Mouse (Mus musculus) kidney, embryonic 16.5 days (tissue): ENCODE data around the gene Mto1. TPM values are rescaled to one million over a fixed set of nuclear protein-coding genes. Genes with fewer than 3 reads are reported as not detected.

Experiments
- microRNA-seq: library from miRNA; unstranded; fragments of <30 nt; microRNA quantifications from one replicate; pipeline ENCODE4, GENCODE M21; 2016
- polyA plus RNA-seq: library from polyadenylated mRNA; unstranded; fragments of >200 nt; fragmentation: Nextera tagmentation; extraction: Ambion mirVana; gene quantifications from 2 replicates; pipeline ENCODE4 v1.2.1, GENCODE M21; 2015

Gene Mto1
- polyA plus RNA-seq, 1 experiment from 2014 or later: 27.9 TPM

Small RNA genes within 50 kb of the gene (microRNA-seq; reads per million reads assigned to microRNA genes)
- not detected for gene Gm26377

Other genes starting within 250 kb of the Mto1 start
- gene Gsta1, start 217.6 kb upstream of the Mto1 start, polyA plus RNA-seq: 2.8 TPM in 2 replicates
- gene Gm3776, start 191.1 kb upstream of the Mto1 start, polyA plus RNA-seq: 0.58 and 1.5 TPM in 2 replicates
- gene Gm10639, start 158.3 kb upstream of the Mto1 start, polyA plus RNA-seq: 30.2 and 34.9 TPM in 2 replicates
- not detected in 2 replicates for gene Omt2a, start 133.4 kb upstream of the Mto1 start, polyA plus RNA-seq
- not detected in 2 replicates for gene Omt2b, start 120.6 kb upstream of the Mto1 start, polyA plus RNA-seq
- 92.0 and 109 TPM in 2 replicates for gene Gsta2, start 92.4 kb upstream of the Mto1 start, polyA plus RNA-seq
- gene Dppa5a, start 80.0 kb upstream of the Mto1 start, polyA plus RNA-seq: 0.27 TPM in 1 of 2 replicates, not detected in the other
- gene Ooep, start 69.5 kb upstream of the Mto1 start, polyA plus RNA-seq: 1.6 and 2.0 TPM in 2 replicates
- gene Ddx43, start 52.4 kb upstream of the Mto1 start, polyA plus RNA-seq: 0.28 and 0.50 TPM in 2 replicates
- gene Cgas, start 5.0 kb upstream of the Mto1 start, polyA plus RNA-seq: 2.1 and 2.8 TPM in 2 replicates
- gene Gm17324, start 578 bp downstream of the Mto1 start, polyA plus RNA-seq: 0.65 and 0.66 TPM in 2 replicates
- 5,008 and 5,126 TPM in 2 replicates for gene Eef1a1, start 40.9 kb downstream of the Mto1 start, polyA plus RNA-seq
- gene Slc17a5, start 139.8 kb downstream of the Mto1 start, polyA plus RNA-seq: 18.9 and 19.1 TPM in 2 replicates
- 6.1 and 6.9 TPM in 2 replicates for gene Cd109, start 167.3 kb downstream of the Mto1 start, polyA plus RNA-seq